Mouse (Mus musculus) intestine, embryonic 16.5 days (tissue): ENCODE measurements at regions not wholly inside any gene's neighbourhood (a gene's known extent, or its start where the extent isn't known, plus 50 kb on each side); places are given as distances from the start of the nearest gene placed in this dataset.
"Not testable (repeated sequence)": the region's sequence is repeated elsewhere in the genome, so short reads cannot be mapped to it uniquely, and the experiment has no call there.

Source experiments
- ATAC-seq: fragments of 200-750 bp; cut with Nextera tagmentation; 2 replicates; pipeline ENCODE4 v1.8.0; 2017; ENCODE audit warnings: moderate TSS enrichment, moderate library complexity
- H3K27ac ChIP-seq: fragments of 300-500 bp; sonication (generic); 2 replicates; pipeline ENCODE4 v1.5.1; 2014; ENCODE audit warnings: mild to moderate bottlenecking, low read length
- H3K27me3 ChIP-seq: fragments of 300-500 bp; sonication (generic); replicated peaks from 2 replicates; pipeline ENCODE4 v1.6.1; 2014; ENCODE audit warnings: low read length, control low read depth, mixed read lengths; ENCODE audit not compliant: control insufficient read depth, insufficient read depth
- H3K36me3 ChIP-seq: fragments of 300-500 bp; sonication (generic); 2 replicates; pipeline ENCODE4 v1.6.1; 2014; ENCODE audit warnings: low read length, control low read depth; ENCODE audit not compliant: control insufficient read depth, insufficient read depth
- H3K4me1 ChIP-seq: fragments of 300-500 bp; sonication (generic); 2 replicates; pipeline ENCODE4 v1.6.1; 2014; ENCODE audit warnings: low read length, control low read depth, mixed read lengths; ENCODE audit not compliant: control insufficient read depth, insufficient read depth
- H3K4me2 ChIP-seq: fragments of 300-500 bp; sonication (generic); 2 replicates; pipeline ENCODE4 v1.6.1; 2014; ENCODE audit warnings: low read depth, low read length, control low read depth
- H3K4me3 ChIP-seq: fragments of 300-500 bp; sonication (generic); 2 replicates; pipeline ENCODE4 v1.5.1; 2014; ENCODE audit warnings: mild to moderate bottlenecking, low read length
- H3K9ac ChIP-seq: fragments of 300-500 bp; sonication (generic); 2 replicates; pipeline ENCODE4 v1.6.1; 2014; ENCODE audit warnings: low read depth, low read length
- H3K9me3 ChIP-seq: fragments of 300-500 bp; sonication (generic); 2 replicates; pipeline ENCODE4 v1.6.1; 2016; ENCODE audit warnings: low read length, control low read depth; ENCODE audit not compliant: control insufficient read depth
- WGBS: fragments of 180-500 bp; shearing (Covaris S2); extraction: QIAGEN DNeasy Blood & Tissue Kit; methylation state at CpG from one replicate; pipeline ENCODE4 v1.1.7; 2014; 5-methylcytosine and 5-hydroxymethylcytosine counted together

DNA sequence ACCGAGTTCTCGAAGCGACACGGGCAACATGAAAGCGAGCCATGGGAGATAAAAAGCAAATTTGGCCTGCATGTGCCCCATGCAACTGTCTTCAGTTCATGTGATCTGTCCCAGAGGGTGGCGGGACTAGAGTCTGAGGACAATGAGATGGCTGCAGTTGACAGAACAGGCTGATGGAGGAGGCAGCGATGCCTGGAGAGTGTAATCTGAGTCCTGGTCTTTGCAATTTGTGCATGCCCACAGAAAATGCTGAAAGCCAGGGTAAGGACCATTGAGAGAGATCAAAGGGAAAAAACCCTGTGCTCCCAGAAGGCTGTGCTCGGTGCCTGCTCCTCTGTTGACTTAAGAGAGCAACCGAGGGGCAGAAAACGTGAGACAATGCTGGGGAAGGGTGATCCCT, 624.8 kb upstream of the BB014433 start:
- H3K36me3 ChIP-seq, result no peaks in the 10 kb centered on the region
- no peak for ATAC-seq
- H3K27ac ChIP-seq, result no peak overlapping the region
- H3K4me3 ChIP-seq, result no peak overlapping the region
- H3K27me3 ChIP-seq, result no peaks in the 10 kb centered on the region
- H3K4me2 ChIP-seq, result no peak overlapping the region
- H3K9ac ChIP-seq, result no peak overlapping the region
- H3K4me1 ChIP-seq, result no peaks in the 10 kb centered on the region
- H3K9me3 ChIP-seq, result no peaks in the 10 kb centered on the region
- 59% methylated on average over 10 of the region's 10 CpGs for WGBS

DNA sequence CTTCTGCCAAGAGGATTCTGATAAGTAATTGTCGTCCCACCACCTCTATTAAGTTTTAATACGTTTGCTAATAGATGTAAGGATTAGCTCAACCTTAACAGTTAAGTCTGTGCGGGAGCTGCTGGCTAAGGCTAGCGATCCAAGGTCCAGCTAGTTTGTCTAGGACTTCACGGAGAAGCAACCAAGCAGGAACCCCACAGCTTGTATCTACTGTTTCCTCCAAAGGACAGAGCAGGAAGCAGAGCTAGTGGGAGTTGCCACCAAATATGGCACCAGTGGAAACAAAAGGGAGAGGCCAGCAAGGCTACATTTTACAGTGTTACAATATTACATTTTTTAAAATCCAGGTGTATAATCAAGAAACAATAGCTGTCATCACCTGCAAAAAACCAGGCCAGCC, 624.4 kb upstream of the BB014433 start:
- no peaks in the 10 kb centered on the region for H3K27me3 ChIP-seq
- no peaks in the 10 kb centered on the region for H3K9me3 ChIP-seq
- 80% methylated on average over 5 of the region's 5 CpGs for WGBS
- H3K27ac ChIP-seq, result no peak overlapping the region
- ATAC-seq, result no peak
- H3K36me3 ChIP-seq, result no peaks in the 10 kb centered on the region
- no peaks in the 10 kb centered on the region for H3K4me1 ChIP-seq
- H3K9ac ChIP-seq, result no peak overlapping the region
- H3K4me2 ChIP-seq, result no peak overlapping the region
- no peak overlapping the region for H3K4me3 ChIP-seq

DNA sequence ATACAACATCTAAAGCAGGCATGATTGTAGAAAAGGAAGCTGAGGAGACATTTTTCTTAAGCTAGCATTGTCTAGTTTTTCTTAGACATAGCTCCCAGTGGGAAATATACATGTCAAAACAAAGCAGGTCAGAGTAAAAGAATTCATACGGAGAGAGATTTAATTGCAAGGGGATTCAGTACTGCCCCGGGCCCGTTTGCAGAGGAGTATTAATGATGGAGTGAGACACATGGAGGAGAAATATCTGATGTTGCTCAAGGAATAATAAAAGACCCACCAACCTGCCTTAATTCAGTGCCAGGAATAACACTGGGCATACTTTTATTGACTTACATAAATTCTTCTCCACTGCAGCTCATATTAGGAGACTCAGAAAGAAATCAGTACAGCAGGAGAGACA, 623.6 kb upstream of the BB014433 start:
- no peaks in the 10 kb centered on the region for H3K4me1 ChIP-seq
- no peak overlapping the region for H3K9ac ChIP-seq
- H3K36me3 ChIP-seq, result no peaks in the 10 kb centered on the region
- H3K27ac ChIP-seq, result no peak overlapping the region
- no peaks in the 10 kb centered on the region for H3K27me3 ChIP-seq
- no peaks in the 10 kb centered on the region for H3K9me3 ChIP-seq
- no peak overlapping the region for H3K4me3 ChIP-seq
- 72% methylated on average over 3 of the region's 3 CpGs for WGBS
- ATAC-seq, result no peak
- no peak overlapping the region for H3K4me2 ChIP-seq

DNA sequence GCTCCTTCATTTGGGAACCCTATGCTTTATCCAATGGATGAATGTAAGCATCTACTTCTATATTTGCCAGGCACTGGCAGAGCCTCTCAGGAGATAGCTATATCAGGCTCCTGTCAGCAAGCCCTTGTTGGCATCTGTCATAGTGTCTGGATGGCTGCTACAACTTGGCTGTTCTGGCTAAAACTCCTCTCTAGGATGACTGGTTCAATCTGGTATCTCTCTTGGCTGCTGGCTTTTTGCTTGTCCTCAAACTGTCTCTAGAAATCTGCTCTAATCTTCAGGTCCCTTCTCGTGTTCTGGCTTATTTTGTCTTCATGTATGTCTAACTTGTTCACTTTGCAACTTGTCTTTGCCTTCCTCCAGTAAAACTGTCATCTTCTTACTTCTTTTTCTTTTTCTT, 614.7 kb upstream of the BB014433 start:
- H3K9me3 ChIP-seq, result no peaks in the 10 kb centered on the region
- H3K4me2 ChIP-seq, result no peak overlapping the region
- no peak overlapping the region for H3K27ac ChIP-seq
- H3K27me3 ChIP-seq, result no peaks in the 10 kb centered on the region
- H3K4me3 ChIP-seq, result no peak overlapping the region
- whole genome bisulfite sequencing, result 69% methylated on average over 1 of the region's 1 CpGs
- no peaks in the 10 kb centered on the region for H3K4me1 ChIP-seq
- no peak overlapping the region for H3K9ac ChIP-seq
- no peaks in the 10 kb centered on the region for H3K36me3 ChIP-seq
- ATAC-seq, result no peak

DNA sequence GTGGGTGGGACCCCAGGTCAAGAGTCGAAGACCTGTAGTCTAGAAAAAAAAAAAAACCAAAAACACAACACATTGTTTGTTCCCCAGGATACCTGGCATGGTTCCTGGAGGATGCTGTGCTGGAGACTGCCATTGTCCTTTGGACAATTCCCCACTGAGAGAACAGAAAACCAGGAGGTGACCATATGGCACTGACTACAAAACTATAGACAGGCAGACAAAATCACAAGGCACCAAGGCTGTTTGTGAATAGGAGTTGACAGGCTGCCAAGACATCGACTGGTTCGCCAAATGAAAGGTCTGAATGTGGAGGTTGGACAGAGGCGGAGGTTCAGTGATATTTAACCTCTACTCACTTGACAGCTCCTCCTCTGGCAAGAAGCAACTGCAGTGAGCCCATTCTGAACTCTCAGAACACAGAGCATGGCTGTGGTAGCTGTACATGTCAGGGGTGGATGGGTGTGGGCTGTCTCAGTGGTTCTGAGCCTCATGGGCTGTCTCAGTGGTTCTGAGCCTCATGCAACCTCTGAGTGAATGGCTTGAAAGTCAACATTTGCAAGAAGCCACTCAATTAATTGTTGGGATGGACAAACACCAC, 589.0 kb upstream of the BB014433 start:
- no peak for ATAC-seq
- Histone ChIP-seq H3K4me3 (no peak overlapping the region), H3K9me3 (no peaks in the 10 kb centered on the region; the same call in 1 of the 2 replicates), H3K27ac (no peak overlapping the region), H3K9ac (no peak overlapping the region), H3K36me3 (no peaks in the 10 kb centered on the region), H3K27me3 (no peaks in the 10 kb centered on the region), H3K4me2 (no peak overlapping the region), H3K4me1 (no peaks in the 10 kb centered on the region)
- WGBS, result 82% methylated on average over 4 of the region's 4 CpGs

DNA sequence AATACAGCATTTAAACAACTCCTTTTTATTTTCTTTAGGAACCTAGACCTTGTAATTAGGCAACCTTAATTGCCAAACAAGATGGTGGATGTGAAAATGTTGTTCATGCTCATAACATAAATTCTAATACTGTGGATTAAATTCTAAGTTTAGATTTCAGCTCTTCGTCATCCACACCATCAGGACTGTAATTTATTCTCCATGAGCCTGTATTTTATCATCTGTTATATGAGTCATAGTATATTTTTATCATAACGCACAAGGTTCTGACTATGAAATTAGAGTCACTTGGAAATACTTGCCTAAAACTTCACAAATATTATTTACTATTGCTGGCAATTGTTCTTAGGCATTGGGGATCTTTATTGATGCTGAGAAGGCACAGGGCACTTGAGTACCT, 582.7 kb upstream of the BB014433 start:
- Histone ChIP-seq H3K27me3 (no peaks in the 10 kb centered on the region), H3K4me1 (no peaks in the 10 kb centered on the region), H3K27ac (no peak overlapping the region), H3K9ac (no peak overlapping the region), H3K4me3 (no peak overlapping the region), H3K9me3 (no peaks in the 10 kb centered on the region), H3K36me3 (no peaks in the 10 kb centered on the region), H3K4me2 (no peak overlapping the region)
- 81% methylated on average over 2 of the region's 2 CpGs for WGBS
- no peak for ATAC-seq

DNA sequence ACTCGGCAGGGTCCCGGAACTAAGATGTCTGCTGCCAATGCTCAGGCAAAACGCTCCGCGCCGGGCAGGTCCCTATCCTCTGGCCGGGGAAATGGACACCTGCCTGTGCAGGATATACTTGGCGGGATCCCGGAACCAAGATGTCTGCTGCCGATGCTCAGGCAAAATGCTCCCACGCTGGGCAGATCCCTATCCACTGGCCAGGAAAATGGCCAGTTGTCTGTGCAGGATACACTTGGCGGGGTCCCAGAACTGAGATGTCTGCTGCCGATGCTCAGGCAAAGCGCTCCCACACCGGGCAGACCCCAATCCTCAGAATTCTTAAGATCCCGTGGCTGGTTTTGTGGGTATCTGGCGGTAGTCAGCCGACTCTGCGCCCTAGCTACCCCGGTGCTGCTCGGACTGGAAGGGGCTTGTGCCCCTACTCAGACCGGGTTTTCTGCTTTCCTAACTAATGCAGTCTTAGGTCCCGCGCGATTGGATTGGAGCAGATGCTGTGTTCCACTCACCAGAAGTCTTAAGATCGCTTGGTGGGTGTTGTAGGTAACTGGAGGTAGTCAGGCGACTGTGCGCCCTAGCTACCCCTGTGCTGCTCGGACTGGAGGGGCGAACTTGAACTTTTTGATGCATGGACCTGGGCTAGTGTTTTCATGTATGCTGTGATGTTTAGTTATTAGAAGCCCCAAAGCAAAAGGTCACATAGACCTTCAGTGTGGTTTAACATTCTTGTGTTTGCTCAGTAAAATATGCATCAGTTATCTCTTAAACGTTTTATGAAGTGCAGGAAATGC, 577.9 kb upstream of the BB014433 start:
- H3K9me3 ChIP-seq, H3K9ac ChIP-seq, H3K4me2 ChIP-seq, H3K4me3 ChIP-seq, H3K27me3 ChIP-seq, H3K27ac ChIP-seq, H3K4me1 ChIP-seq, ATAC-seq, H3K36me3 ChIP-seq: not testable (repeated sequence)
- 87% methylated on average over 30 of the region's 31 CpGs for WGBS

DNA sequence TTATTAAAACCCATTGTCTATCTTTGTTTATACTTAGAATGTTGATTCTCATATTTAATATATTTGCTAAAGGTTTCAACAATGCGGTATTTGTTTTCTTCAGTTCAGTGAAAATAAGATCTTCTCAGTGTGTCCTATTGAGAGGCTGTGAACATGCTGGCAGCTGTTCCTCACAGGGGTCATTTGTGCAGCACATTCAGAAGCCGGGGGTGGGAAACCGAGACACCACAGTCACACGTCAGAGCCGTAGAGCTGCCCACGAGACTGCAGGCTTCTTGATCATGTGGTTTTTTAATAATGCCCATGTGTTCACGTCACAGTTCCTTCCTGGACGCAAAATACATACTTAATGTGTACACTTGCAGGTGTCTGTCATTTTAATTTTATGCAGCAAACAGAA, 564.3 kb upstream of the BB014433 start:
- H3K9me3 ChIP-seq, result no peaks in the 10 kb centered on the region
- no peak for ATAC-seq
- WGBS, result 76% methylated on average over 8 of the region's 8 CpGs

DNA sequence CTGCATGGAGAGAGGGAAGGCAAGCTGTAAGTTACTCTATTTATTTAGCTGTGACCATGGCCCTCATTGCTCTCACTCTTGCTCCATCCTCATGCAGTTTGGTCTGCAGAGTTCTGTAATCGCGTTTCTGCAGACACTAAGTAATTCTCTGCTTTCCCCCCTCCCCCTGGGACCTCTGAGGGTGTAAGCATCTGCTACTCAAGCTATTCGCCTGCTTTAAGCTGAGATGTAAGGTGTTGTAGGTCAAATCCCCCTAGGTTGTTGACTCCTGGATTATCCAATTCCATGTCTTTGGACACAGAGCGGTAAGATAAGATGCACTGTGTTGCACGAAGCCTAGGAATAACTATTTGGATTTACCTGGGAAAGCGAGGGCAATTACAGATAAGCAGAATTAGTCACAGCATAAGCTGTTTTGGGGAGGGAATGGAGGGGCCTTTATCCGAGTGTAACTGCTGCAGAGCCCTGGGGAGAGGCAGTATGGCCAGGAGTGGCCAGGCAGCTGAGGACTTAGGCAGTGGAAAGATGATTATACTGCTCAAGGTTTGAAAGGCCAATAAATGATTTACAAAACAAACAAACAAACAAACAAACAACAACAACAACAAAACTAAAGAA, 561.8 kb upstream of the BB014433 start:
- Histone ChIP-seq H3K27ac (no peak overlapping the region), H3K9ac (no peak overlapping the region), H3K27me3 (no peaks in the 10 kb centered on the region), H3K4me1 (no peaks in the 10 kb centered on the region), H3K9me3 (no peaks in the 10 kb centered on the region), H3K4me3 (no peak overlapping the region), H3K36me3 (no peaks in the 10 kb centered on the region), H3K4me2 (no peak overlapping the region)
- no peak for ATAC-seq
- WGBS, result 38% methylated on average over 7 of the region's 7 CpGs

More for the DNA sequence above, 564.3 kb upstream of the BB014433 start:
- Histone ChIP-seq H3K4me1 (no peaks in the 10 kb centered on the region), H3K4me2 (no peak overlapping the region), H3K36me3 (no peaks in the 10 kb centered on the region), H3K27ac (no peak overlapping the region), H3K27me3 (no peaks in the 10 kb centered on the region), H3K4me3 (no peak overlapping the region), H3K9ac (no peak overlapping the region)
